Mouse (Mus musculus): ENCODE results near the gene Gsg1l. TPM values are rescaled to one million over a fixed set of nuclear protein-coding genes. Genes with fewer than 3 reads are reported as not detected.

Gene Gsg1l
- total RNA-seq, 2 experiments from 2014 or later: 14.0 to 16.0 TPM

GRCm38 (mm10) chr7:126008789-126009148 lies 73.4 kb downstream of the Gsg1l start:
- Histone ChIP-seq H3K27ac (peak overlapping the region; percentile 39; the same call in 1 of the 2 replicates), H3K4me3 (no peak overlapping the region)
- TF ChIP-seq CTCF (conservative IDR thresholded peaks at IDR 0.05): no peak
- peak; percentile 87 to 89 for DNase-seq (ENCODE audit: low spot score in 2 of 2)

DNA sequence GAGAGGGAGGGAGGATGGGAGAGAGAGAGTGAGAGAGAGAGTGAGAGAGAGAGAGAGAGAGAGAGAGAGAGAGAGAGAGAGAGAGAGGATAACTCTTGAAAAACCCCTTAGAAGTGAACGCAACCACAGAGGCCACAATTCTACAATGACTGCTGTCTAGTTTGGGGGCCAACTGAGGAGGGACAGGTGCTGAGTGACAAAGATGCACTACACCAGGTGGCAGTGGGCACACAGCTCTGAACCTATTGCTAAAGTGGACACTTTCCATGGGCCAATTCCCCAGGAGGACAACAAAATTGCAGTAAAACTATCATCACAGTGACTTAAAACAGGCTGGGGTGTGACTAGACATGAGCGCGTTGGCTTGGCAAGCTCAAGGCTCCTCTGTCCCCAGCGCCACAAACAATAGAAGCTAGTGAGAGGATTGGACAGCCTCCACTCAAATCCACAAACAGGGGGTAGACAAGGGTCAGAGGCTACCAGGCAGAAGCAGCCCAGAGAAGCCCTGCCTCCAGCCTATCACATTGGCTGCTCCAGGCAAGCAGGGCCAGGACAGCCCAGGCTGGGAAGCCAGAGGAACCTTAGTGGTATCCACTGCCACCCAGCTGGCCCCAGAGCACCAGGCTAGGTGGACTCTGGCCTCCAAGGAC lies 73.9 kb downstream of the Gsg1l start:
- no peak for DNase-seq (ENCODE audit: low spot score in 2 of 2)
- TF ChIP-seq CTCF (conservative IDR thresholded peaks at IDR 0.05): no peak
- H3K27ac ChIP-seq: peak overlapping the region; percentile 39; the same call in 1 of the 2 replicates
- H3K4me3 ChIP-seq: no peak overlapping the region

GRCm38 (mm10) chr7:126007132-126007910 lies 74.9 kb downstream of the Gsg1l start:
- H3K27ac ChIP-seq: no peak overlapping the region
- no peak for TF ChIP-seq CTCF (conservative IDR thresholded peaks at IDR 0.05)
- no peak overlapping the region for H3K4me3 ChIP-seq
- no peak for DNase-seq (ENCODE audit: low spot score in 2 of 2)

GRCm38 (mm10) chr7:126005274-126005673 lies 76.9 kb downstream of the Gsg1l start:
- Histone ChIP-seq H3K4me3 (no peak overlapping the region), H3K27ac (no peak overlapping the region)
- no peak for DNase-seq (ENCODE audit: low spot score in 2 of 2)
- TF ChIP-seq CTCF (conservative IDR thresholded peaks at IDR 0.05): no peak

- no peak for TF ChIP-seq CTCF (conservative IDR thresholded peaks at IDR 0.05)
- Histone ChIP-seq H3K27ac (no peak overlapping the region), H3K4me3 (no peak overlapping the region)
- DNase-seq (ENCODE audit: low spot score in 2 of 2): no peak
These were observed 80.5 kb downstream of the Gsg1l start for GRCm38 (mm10) chr7:126001683-126002082.

- TF ChIP-seq CTCF (conservative IDR thresholded peaks at IDR 0.05): no peak
- Histone ChIP-seq H3K4me3 (no peak overlapping the region), H3K27ac (peak overlapping the region; percentile 23; the same call in 1 of the 2 replicates)
- DNase-seq (ENCODE audit: low spot score in 2 of 2): peak; percentile 34 to 47
These were observed 82.3 kb downstream of the Gsg1l start for GRCm38 (mm10) chr7:125999921-126000320.

- no peak for DNase-seq (ENCODE audit: low spot score in 2 of 2)
- no peak for TF ChIP-seq CTCF (conservative IDR thresholded peaks at IDR 0.05)
- Histone ChIP-seq H3K4me3 (no peak overlapping the region), H3K27ac (no peak overlapping the region)
These were observed 86.1 kb downstream of the Gsg1l start for GRCm38 (mm10) chr7:125996151-125996550.

DNA sequence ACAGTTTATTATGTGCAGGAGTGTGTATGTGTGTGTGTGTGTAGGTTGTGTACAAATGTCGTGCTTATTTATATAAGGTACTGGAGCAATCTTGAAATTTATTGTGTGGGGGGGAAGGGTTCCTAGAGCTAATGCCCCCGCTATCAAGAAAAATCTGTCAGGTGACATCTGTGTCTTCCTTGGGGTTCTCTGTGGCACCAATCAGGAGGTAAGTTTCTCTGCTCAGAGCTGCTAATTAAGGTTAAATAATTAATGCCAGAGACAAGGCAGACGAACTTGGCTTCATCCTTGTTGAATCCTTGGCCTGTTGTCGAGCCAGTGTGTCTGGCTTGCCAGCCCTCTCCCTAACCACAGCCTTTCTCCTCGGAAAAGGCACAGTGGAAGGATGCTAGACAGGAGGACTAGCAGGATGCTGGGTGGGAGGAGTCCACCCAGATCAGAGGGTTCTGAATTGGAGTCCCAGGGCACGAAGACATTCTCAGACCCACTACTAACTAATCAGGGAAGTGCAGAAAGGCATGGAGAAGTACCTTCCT lies 89.8 kb downstream of the Gsg1l start:
- no peak for DNase-seq (ENCODE audit: low spot score in 2 of 2)
- no peak for TF ChIP-seq CTCF (conservative IDR thresholded peaks at IDR 0.05)
- Histone ChIP-seq H3K4me3 (no peak overlapping the region), H3K27ac (no peak overlapping the region)

DNA sequence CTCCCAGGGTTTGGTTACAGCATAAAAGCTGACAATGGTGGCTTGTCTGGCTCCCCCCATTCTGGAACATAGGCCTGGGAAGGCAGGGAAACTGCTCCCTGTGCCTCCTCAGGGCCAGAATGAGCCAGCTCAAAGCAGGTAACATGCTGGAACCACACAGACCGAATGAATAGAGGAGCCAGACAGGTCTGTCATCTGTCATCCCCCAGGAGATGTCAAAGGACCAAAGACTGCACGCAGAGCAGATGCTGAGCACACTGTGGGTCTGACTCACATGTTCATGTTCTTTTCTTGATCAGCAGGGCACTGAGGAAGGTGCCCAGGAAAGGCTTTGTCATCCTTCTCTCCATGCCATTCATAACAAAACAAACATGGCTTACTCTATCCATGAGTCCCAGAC lies 90.4 kb downstream of the Gsg1l start:
- Histone ChIP-seq H3K4me3 (no peak overlapping the region), H3K27ac (no peak overlapping the region)
- TF ChIP-seq CTCF (conservative IDR thresholded peaks at IDR 0.05): no peak
- DNase-seq (ENCODE audit: low spot score in 2 of 2): no peak

- no peak for DNase-seq (ENCODE audit: low spot score in 2 of 2)
These were observed 92.2 kb downstream of the Gsg1l start for GRCm38 (mm10) chr7:125989969-125990368.

DNA sequence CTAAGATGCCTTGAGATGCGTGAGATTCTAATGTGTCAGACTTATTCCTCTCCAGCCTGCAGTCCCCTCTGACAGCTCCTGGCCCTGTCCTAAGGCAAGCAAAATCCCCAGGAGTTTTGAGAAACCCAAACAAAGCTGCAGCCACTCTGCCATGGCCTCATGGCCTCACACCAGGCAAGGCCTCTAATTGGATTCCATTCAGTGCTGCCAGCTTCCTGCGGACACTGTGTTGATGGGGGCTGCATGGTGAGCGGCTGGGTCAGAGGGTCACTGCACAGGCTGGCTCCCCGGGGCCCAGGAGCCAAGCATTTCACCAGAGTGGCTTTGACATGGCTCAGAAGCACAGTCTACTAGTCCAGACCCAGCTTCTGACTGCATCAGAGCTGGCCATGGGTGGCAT lies 92.7 kb downstream of the Gsg1l start:
- Histone ChIP-seq H3K4me3 (no peak overlapping the region), H3K27ac (no peak overlapping the region)
- peak in 1 of 2 experiments; percentile 17 for DNase-seq (ENCODE audit: low spot score in 2 of 2)
- no peak for TF ChIP-seq CTCF (conservative IDR thresholded peaks at IDR 0.05)

More at GRCm38 (mm10) chr7:125989969-125990368, 92.2 kb downstream of the Gsg1l start:
- Histone ChIP-seq H3K4me3 (no peak overlapping the region), H3K27ac (no peak overlapping the region)
- no peak for TF ChIP-seq CTCF (conservative IDR thresholded peaks at IDR 0.05)

DNA sequence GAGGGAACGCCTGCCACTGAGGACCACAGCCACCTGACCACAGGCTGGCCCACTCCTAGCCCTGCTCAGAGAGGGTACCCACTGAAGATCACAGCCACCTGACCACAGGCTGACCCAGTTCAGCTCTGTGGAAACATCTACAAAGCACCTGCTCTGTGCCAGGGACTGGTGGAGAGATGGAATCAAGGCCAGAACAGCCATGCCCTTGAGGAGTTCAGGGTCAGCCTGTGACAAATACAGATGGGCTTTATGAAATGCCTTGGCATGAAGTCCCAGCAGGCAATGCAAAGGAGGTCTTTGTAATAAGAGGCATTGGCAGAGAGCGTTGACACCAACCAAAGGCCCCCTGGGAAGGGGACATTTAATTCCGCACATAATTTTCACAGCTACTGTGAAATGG lies 93.9 kb downstream of the Gsg1l start:
- DNase-seq (ENCODE audit: low spot score in 2 of 2): no peak
- no peak overlapping the region for H3K4me3 ChIP-seq
- TF ChIP-seq CTCF (conservative IDR thresholded peaks at IDR 0.05): no peak
- H3K27ac ChIP-seq: no peak overlapping the region

GRCm38 (mm10) chr7:125987117-125987516 lies 95.1 kb downstream of the Gsg1l start:
- no peak overlapping the region for H3K4me3 ChIP-seq
- no peak for TF ChIP-seq CTCF (conservative IDR thresholded peaks at IDR 0.05)
- H3K27ac ChIP-seq: no peak overlapping the region
- no peak for DNase-seq (ENCODE audit: low spot score in 2 of 2)
